Mouse (Mus musculus) heart, adult 2 months (tissue): Measurements from ENCODE around the gene Hk2.

Source experiments
- CTCF ChIP-seq: fragments of 200-600 bp; IDR thresholded peaks from 2 replicates; pipeline ENCODE4 v1.8.1; 2022; ENCODE audit warnings: antibody characterized with exemption, mild to moderate bottlenecking, moderate library complexity
- EP300 ChIP-seq: fragments of 200-500 bp; IDR thresholded peaks from 2 replicates; pipeline ENCODE4 v1.6.1; 2011; ENCODE audit warnings: low read depth, low read length, control low read depth; ENCODE audit not compliant: insufficient read depth

DNA sequence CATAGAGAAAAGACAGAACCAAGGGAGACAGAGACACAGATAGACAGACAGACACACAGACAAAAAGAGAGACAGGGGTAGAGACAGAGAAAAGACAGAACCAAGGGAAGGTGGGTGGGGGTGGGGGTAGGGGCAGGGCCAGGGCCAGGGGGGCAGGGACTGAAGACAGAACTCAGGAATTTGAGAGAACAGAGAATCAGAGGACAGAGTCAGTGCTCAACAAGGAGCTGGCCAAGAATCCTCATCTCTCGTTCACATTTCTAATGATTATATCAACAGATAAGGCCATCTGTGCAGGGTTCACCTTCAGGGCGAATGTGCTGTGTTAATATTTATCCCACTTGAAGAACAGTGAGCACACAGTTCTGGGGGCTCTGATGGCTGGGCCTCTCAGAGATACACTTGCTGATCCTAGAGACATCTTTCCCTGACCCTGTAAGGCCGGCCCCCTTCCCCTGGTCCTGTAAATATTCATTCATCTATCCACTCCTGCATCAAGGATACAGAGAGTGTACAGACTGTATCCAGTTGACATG is 24.0 kb upstream of the Hk2 start:
- TF ChIP-seq EP300, result no peak
- TF ChIP-seq CTCF, result no peak
